Mouse (Mus musculus): ENCODE data around the gene Gm28043.

- TF ChIP-seq POLR2A (IDR thresholded peaks at IDR 0.05; ENCODE audit: control insufficient read depth, low read depth, low read length) (no peak), CTCF (IDR thresholded peaks at IDR 0.05; ENCODE audit: control insufficient read depth, insufficient read depth, insufficient replicate concordance, low read depth, low read length) (no peak)
Observed at GRCm38 (mm10) chr17:29623488-29623887, 8.8 kb downstream of the Gm28043 start.

Measured in testis, adult 2 months (tissue).